Mouse (Mus musculus): Measurements from ENCODE around the gene Bola2. TPM values are rescaled to one million over a fixed set of nuclear protein-coding genes. Genes with fewer than 3 reads are reported as not detected.
"Not testable (repeated sequence)": the region's sequence is repeated elsewhere in the genome, so short reads cannot be mapped to it uniquely, and the experiment has no call there.

The Bola2 gene
- polyA plus RNA-seq, 1 experiment = not detected

- 89% methylated on average over 8 of the region's 8 CpGs for WGBS
- H3K27ac ChIP-seq (ENCODE audit: insufficient read depth, low read depth, low read length) = no peak overlapping the region
- H3K4me1 ChIP-seq (ENCODE audit: control insufficient read depth, insufficient read depth, low read length) = peaks cover 5% of the 10 kb centered on the region; the same call in 1 of the 2 replicates
- TF ChIP-seq CTCF (IDR thresholded peaks at IDR 0.05; ENCODE audit: insufficient read depth, low read depth, low read length) (no peak), POLR2A (IDR thresholded peaks at IDR 0.05; ENCODE audit: insufficient read depth, low read depth, low read length) (no peak)
- no peak overlapping the region for H3K4me3 ChIP-seq (ENCODE audit: insufficient read depth, low read depth, low read length)
These were observed 16.5 kb upstream of the Bola2 start for GRCm38 (mm10) chr7:126678545-126679341.

- Histone ChIP-seq H3K27ac (ENCODE audit: insufficient read depth, low read depth, low read length) (no peak overlapping the region), H3K4me3 (ENCODE audit: insufficient read depth, low read depth, low read length) (no peak overlapping the region), H3K4me1 (ENCODE audit: control insufficient read depth, insufficient read depth, low read length) (peaks cover 5% of the 10 kb centered on the region; the same call in 1 of the 2 replicates)
- 91% methylated on average over 5 of the region's 5 CpGs for WGBS
- TF ChIP-seq POLR2A (IDR thresholded peaks at IDR 0.05; ENCODE audit: insufficient read depth, low read depth, low read length) = no peak
- TF ChIP-seq CTCF (IDR thresholded peaks at IDR 0.05; ENCODE audit: insufficient read depth, low read depth, low read length) = no peak
These were observed 15.5 kb upstream of the Bola2 start for GRCm38 (mm10) chr7:126679683-126680082.

GRCm38 (mm10) chr7:126681221-126681620 lies 14.0 kb upstream of the Bola2 start:
- WGBS = 93% methylated on average over 5 of the region's 5 CpGs
- Histone ChIP-seq H3K4me3 (ENCODE audit: insufficient read depth, low read depth, low read length) (no peak overlapping the region), H3K4me1 (ENCODE audit: control insufficient read depth, insufficient read depth, low read length) (peaks cover 5% of the 10 kb centered on the region; the same call in 1 of the 2 replicates), H3K27ac (ENCODE audit: insufficient read depth, low read depth, low read length) (no peak overlapping the region)
- TF ChIP-seq POLR2A (IDR thresholded peaks at IDR 0.05; ENCODE audit: insufficient read depth, low read depth, low read length) = no peak
- TF ChIP-seq CTCF (IDR thresholded peaks at IDR 0.05; ENCODE audit: insufficient read depth, low read depth, low read length) = no peak

- not testable (repeated sequence) for H3K27ac ChIP-seq (ENCODE audit: insufficient read depth, low read depth, low read length); H3K4me3 ChIP-seq (ENCODE audit: insufficient read depth, low read depth, low read length); H3K4me1 ChIP-seq (ENCODE audit: control insufficient read depth, insufficient read depth, low read length)
- 79% methylated on average over 4 of the region's 4 CpGs for WGBS
These were observed 7.0 kb upstream of the Bola2 start for GRCm38 (mm10) chr7:126688156-126688555.

GRCm38 (mm10) chr7:126689021-126689420 lies 6.2 kb upstream of the Bola2 start:
- 90% methylated on average over 3 of the region's 3 CpGs for WGBS
- H3K4me3 ChIP-seq (ENCODE audit: insufficient read depth, low read depth, low read length) = no peak overlapping the region
- no peak overlapping the region for H3K27ac ChIP-seq (ENCODE audit: insufficient read depth, low read depth, low read length)
- H3K4me1 ChIP-seq (ENCODE audit: control insufficient read depth, insufficient read depth, low read length) = peaks cover 8% of the 10 kb centered on the region
- no peak for TF ChIP-seq POLR2A (IDR thresholded peaks at IDR 0.05; ENCODE audit: insufficient read depth, low read depth, low read length)
- TF ChIP-seq CTCF (IDR thresholded peaks at IDR 0.05; ENCODE audit: insufficient read depth, low read depth, low read length) = no peak

- TF ChIP-seq CTCF (IDR thresholded peaks at IDR 0.05; ENCODE audit: insufficient read depth, low read depth, low read length) (no peak), POLR2A (IDR thresholded peaks at IDR 0.05; ENCODE audit: insufficient read depth, low read depth, low read length) (no peak)
These were observed 4.5 kb upstream of the Bola2 start for GRCm38 (mm10) chr7:126690737-126691136.

GRCm38 (mm10) chr7:126691676-126692075 lies 3.5 kb upstream of the Bola2 start:
- Histone ChIP-seq H3K27ac (ENCODE audit: insufficient read depth, low read depth, low read length) (no peak overlapping the region), H3K4me1 (ENCODE audit: control insufficient read depth, insufficient read depth, low read length) (peaks cover 13% of the 10 kb centered on the region), H3K4me3 (ENCODE audit: insufficient read depth, low read depth, low read length) (no peak overlapping the region)
- TF ChIP-seq CTCF (IDR thresholded peaks at IDR 0.05; ENCODE audit: insufficient read depth, low read depth, low read length) (no peak), POLR2A (IDR thresholded peaks at IDR 0.05; ENCODE audit: insufficient read depth, low read depth, low read length) (no peak)
- WGBS = 82% methylated on average over 5 of the region's 5 CpGs

More at GRCm38 (mm10) chr7:126690737-126691136, 4.5 kb upstream of the Bola2 start:
- no peak overlapping the region for H3K4me3 ChIP-seq (ENCODE audit: insufficient read depth, low read depth, low read length)
- H3K4me1 ChIP-seq (ENCODE audit: control insufficient read depth, insufficient read depth, low read length) = peaks cover 8% of the 10 kb centered on the region
- 56% methylated on average over 3 of the region's 3 CpGs for WGBS
- no peak overlapping the region for H3K27ac ChIP-seq (ENCODE audit: insufficient read depth, low read depth, low read length)

GRCm38 (mm10) chr7:126692426-126692825 lies 2.8 kb upstream of the Bola2 start:
- TF ChIP-seq POLR2A (IDR thresholded peaks at IDR 0.05; ENCODE audit: insufficient read depth, low read depth, low read length) = no peak
- no peak for TF ChIP-seq CTCF (IDR thresholded peaks at IDR 0.05; ENCODE audit: insufficient read depth, low read depth, low read length)
- WGBS = 94% methylated on average over 26 of the region's 26 CpGs
- Histone ChIP-seq H3K4me1 (ENCODE audit: control insufficient read depth, insufficient read depth, low read length) (peaks cover 15% of the 10 kb centered on the region), H3K4me3 (ENCODE audit: insufficient read depth, low read depth, low read length) (no peak overlapping the region), H3K27ac (ENCODE audit: insufficient read depth, low read depth, low read length) (no peak overlapping the region)

GRCm38 (mm10) chr7:126693256-126693655 lies 1.9 kb upstream of the Bola2 start:
- Histone ChIP-seq H3K27ac (ENCODE audit: insufficient read depth, low read depth, low read length) (no peak overlapping the region), H3K4me1 (ENCODE audit: control insufficient read depth, insufficient read depth, low read length) (peaks cover 15% of the 10 kb centered on the region), H3K4me3 (ENCODE audit: insufficient read depth, low read depth, low read length) (no peak overlapping the region)
- no peak for TF ChIP-seq CTCF (IDR thresholded peaks at IDR 0.05; ENCODE audit: insufficient read depth, low read depth, low read length)
- TF ChIP-seq POLR2A (IDR thresholded peaks at IDR 0.05; ENCODE audit: insufficient read depth, low read depth, low read length) = no peak
- 19% methylated on average over 3 of the region's 3 CpGs for WGBS

All from olfactory bulb, adult 2 months (tissue).